Mouse (Mus musculus): Measurements from ENCODE around the gene Slc17a9.

DNA sequence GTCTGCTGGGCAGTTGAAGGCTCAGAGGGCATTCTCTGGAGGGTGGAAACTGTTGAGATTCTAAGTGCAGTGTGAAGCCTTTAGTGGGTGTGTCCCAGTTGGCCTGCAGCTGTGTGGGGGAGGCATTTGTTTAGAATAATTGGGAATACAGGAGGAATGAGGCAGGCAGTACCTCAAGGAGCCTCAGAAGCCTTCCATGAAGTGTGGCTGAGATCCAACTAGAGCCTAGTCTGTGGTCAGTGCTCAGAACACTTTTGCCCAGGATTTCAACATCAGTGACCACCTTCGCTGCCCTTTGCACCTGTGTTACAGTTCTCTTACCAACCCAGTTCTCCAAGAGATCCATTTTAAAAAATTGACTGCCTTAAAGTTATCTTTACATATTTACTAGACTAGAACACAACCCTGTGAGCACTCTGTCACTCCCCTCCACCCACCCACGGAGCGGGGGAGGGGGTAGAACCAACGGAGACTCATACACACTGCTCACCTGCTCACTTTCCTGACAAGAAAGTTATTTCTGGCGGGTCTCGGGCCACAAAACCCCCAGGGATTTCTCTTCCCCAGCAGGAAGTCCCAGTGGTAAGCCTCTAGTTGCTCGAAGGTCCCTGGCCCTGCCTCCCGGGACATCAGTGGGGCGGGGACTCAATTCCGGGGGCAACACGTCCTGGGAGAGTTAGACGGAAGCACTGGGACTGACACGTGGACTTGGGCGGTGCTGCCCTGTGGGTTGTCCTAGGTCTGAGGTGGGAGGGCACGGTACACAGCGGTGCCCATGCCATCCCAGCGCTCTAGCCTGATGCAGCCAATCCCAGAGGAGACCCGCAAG, at the start of gene Slc17a9:
- TF ChIP-seq TAL1 (IDR thresholded peaks at IDR 0.05; ENCODE audit: low read length) (no peak), GATA1 (IDR thresholded peaks at IDR 0.05; ENCODE audit: low read length) (no peak)
